Comparison of ENCODE assay signal across 12 mouse cellular contexts in genomic region chr3:95685301-95685700, GRCm38 (mm10).
"Had no signal": no experiment of that assay in that cellular context is flagged by ENCODE, and none has a peak within 500 bp of the region (broad histone marks: within the 10 kb centered on the region; RNA-seq: fewer than 3 reads in every experiment).

No protein-coding gene starts in this region.

- H3K4me2 ChIP-seq: liver, embryonic 13.5 days; lung, embryonic 15.5 days; midbrain, embryonic 11.5 days; midbrain, embryonic 15.5 days; neural tube, embryonic 12.5 days had no signal

- H3K27ac ChIP-seq: left cerebral cortex, adult 2 months; liver, embryonic 13.5 days; lung, embryonic 15.5 days; macrophage; midbrain, embryonic 15.5 days; neural tube, embryonic 12.5 days had no signal

- ATAC-seq: liver, postnatal 0 days; midbrain, embryonic 15.5 days had no signal

- H3K4me3 ChIP-seq: left cerebral cortex, adult 2 months; liver, embryonic 13.5 days; lung, embryonic 15.5 days; midbrain, embryonic 15.5 days; neural tube, embryonic 12.5 days had no signal

- DNase-seq: liver; liver, embryonic 13.5 days; liver, postnatal 0 days; lung, postnatal 14 days; thymus, postnatal 4 days had no signal

- H3K9ac ChIP-seq: liver, embryonic 13.5 days; liver, postnatal 0 days; lung, embryonic 15.5 days; midbrain, embryonic 15.5 days; neural tube, embryonic 12.5 days had no signal

- H3K27me3 ChIP-seq: lung, embryonic 15.5 days; midbrain, embryonic 15.5 days had no signal

- H3K9me3 ChIP-seq: liver, embryonic 13.5 days; lung, embryonic 15.5 days; megakaryocyte, embryonic 14.5 days; midbrain, embryonic 15.5 days; neural tube, embryonic 12.5 days had no signal

- H3K36me3 ChIP-seq: liver, embryonic 13.5 days; lung, embryonic 15.5 days; midbrain, embryonic 15.5 days; neural tube, embryonic 12.5 days had no signal
